Mouse (Mus musculus) small intestine, adult 2 months (tissue): ENCODE data around the gene Ikzf4. TPM values are rescaled to one million over a fixed set of nuclear protein-coding genes. Genes with fewer than 3 reads are reported as not detected.

Source experiments
- H3K27ac ChIP-seq: fragments of 200-500 bp; 2 replicates; pipeline ENCODE4 v1.5.1; 2012; ENCODE audit warnings: low read depth, low read length, control low read depth, inconsistent platforms; ENCODE audit not compliant: insufficient read depth
- H3K27me3 ChIP-seq: fragments of 200-500 bp; 2 replicates; pipeline ENCODE4 v1.6.1; 2012; ENCODE audit warnings: mild to moderate bottlenecking, moderate library complexity, low read length, inconsistent platforms; ENCODE audit not compliant: control insufficient read depth, insufficient read depth
- H3K36me3 ChIP-seq: fragments of 200-500 bp; 2 replicates; pipeline ENCODE4 v1.6.1; 2012; ENCODE audit warnings: mild to moderate bottlenecking, low read length, control low read depth, inconsistent platforms; ENCODE audit not compliant: control insufficient read depth, insufficient read depth
- H3K4me1 ChIP-seq: fragments of 200-500 bp; 2 replicates; pipeline ENCODE4 v1.6.1; 2012; ENCODE audit warnings: low read length, inconsistent platforms, mixed read lengths; ENCODE audit not compliant: control insufficient read depth, insufficient read depth, insufficient read length
- H3K4me3 ChIP-seq: fragments of 200-500 bp; 2 replicates; pipeline ENCODE4 v1.5.1; 2012; ENCODE audit warnings: low read depth, mild to moderate bottlenecking, control low read depth, inconsistent platforms, low read length, moderate library complexity
- CTCF ChIP-seq: fragments of 200-500 bp; IDR thresholded peaks from 2 replicates; pipeline ENCODE4 v1.5.1; 2012; ENCODE audit warnings: low read depth, mild to moderate bottlenecking, control low read depth, inconsistent platforms, low read length, moderate library complexity, mixed read lengths; ENCODE audit not compliant: insufficient replicate concordance, insufficient read length; ENCODE audit errors: extremely low read depth
- POLR2A ChIP-seq: fragments of 200-500 bp; IDR thresholded peaks from 2 replicates; pipeline ENCODE4 v1.6.1; 2012; ENCODE audit warnings: low read depth, mild to moderate bottlenecking, control low read depth, inconsistent platforms, low read length, moderate library complexity
- WGBS: fragments of 180-500 bp; shearing (Covaris S2); methylation state at CpG from one replicate; pipeline ENCODE4 v1.1.7; 2018; 5-methylcytosine and 5-hydroxymethylcytosine counted together
- polyA plus RNA-seq: library from polyadenylated mRNA; depleted of rRNA; stranded (reverse); fragments of >200 nt; gene quantifications from 2 replicates; pipeline ENCODE4 v1.2.3, GENCODE M21; 2012

The Ikzf4 gene
- polyA plus RNA-seq, 1 experiment, result 0.95 TPM

GRCm38 (mm10) chr10:128612433-128613153, 33.2 kb downstream of the Ikzf4 start:
- no peaks in the 10 kb centered on the region for H3K36me3 ChIP-seq
- 10% methylated on average over 16 of the region's 16 CpGs for WGBS
- H3K27ac ChIP-seq, result no peak overlapping the region
- no peaks in the 10 kb centered on the region for H3K27me3 ChIP-seq
- H3K4me1 ChIP-seq, result peaks cover 4% of the 10 kb centered on the region; the same call in 1 of the 2 replicates
- TF ChIP-seq CTCF, result peak; percentile 57; the same call in 1 of the 2 replicates
- TF ChIP-seq POLR2A, result no peak
- peak overlapping the region; percentile 35 for H3K4me3 ChIP-seq

GRCm38 (mm10) chr10:128606483-128606882, 39.3 kb downstream of the Ikzf4 start:
- no peak overlapping the region for H3K4me3 ChIP-seq
- H3K27ac ChIP-seq, result no peak overlapping the region
- WGBS, result 51% methylated on average over 2 of the region's 2 CpGs
- TF ChIP-seq POLR2A (no peak), CTCF (no peak)
- H3K36me3 ChIP-seq, result no peaks in the 10 kb centered on the region
- peaks cover 13% of the 10 kb centered on the region; the same call in 1 of the 2 replicates for H3K4me1 ChIP-seq
- H3K27me3 ChIP-seq, result no peaks in the 10 kb centered on the region

- H3K4me3 ChIP-seq, result no peak overlapping the region
- peaks cover 30% of the 10 kb centered on the region; the same call in 1 of the 2 replicates for H3K4me1 ChIP-seq
- WGBS, result 37% methylated on average over 4 of the region's 4 CpGs
- H3K27me3 ChIP-seq, result no peaks in the 10 kb centered on the region
- H3K27ac ChIP-seq, result peak overlapping the region; percentile 70
- TF ChIP-seq POLR2A (no peak), CTCF (no peak)
- no peaks in the 10 kb centered on the region for H3K36me3 ChIP-seq
Observed at GRCm38 (mm10) chr10:128602470-128603128, 43.2 kb downstream of the Ikzf4 start.

GRCm38 (mm10) chr10:128601499-128601898, 44.3 kb downstream of the Ikzf4 start:
- TF ChIP-seq POLR2A (no peak), CTCF (no peak)
- no peak overlapping the region for H3K4me3 ChIP-seq
- peak overlapping the region; percentile 88 for H3K27ac ChIP-seq
- H3K27me3 ChIP-seq, result no peaks in the 10 kb centered on the region
- 88% methylated on average over 1 of the region's 1 CpGs for WGBS
- H3K4me1 ChIP-seq, result peaks cover 31% of the 10 kb centered on the region; the same call in 1 of the 2 replicates
- H3K36me3 ChIP-seq, result no peaks in the 10 kb centered on the region

- WGBS, result 11% methylated on average over 2 of the region's 2 CpGs
- TF ChIP-seq CTCF, result no peak
- TF ChIP-seq POLR2A, result no peak
Observed at GRCm38 (mm10) chr10:128598476-128598875, 47.3 kb downstream of the Ikzf4 start.

GRCm38 (mm10) chr10:128592797-128593196, 53.0 kb downstream of the Ikzf4 start:
- Histone ChIP-seq H3K27me3 (no peaks in the 10 kb centered on the region), H3K4me3 (no peak overlapping the region), H3K4me1 (peaks cover 3% of the 10 kb centered on the region; the same call in 1 of the 2 replicates), H3K36me3 (no peaks in the 10 kb centered on the region), H3K27ac (no peak overlapping the region)
- no peak for TF ChIP-seq CTCF
- TF ChIP-seq POLR2A, result no peak
- 56% methylated on average over 5 of the region's 5 CpGs for WGBS

More at GRCm38 (mm10) chr10:128598476-128598875, 47.3 kb downstream of the Ikzf4 start:
- Histone ChIP-seq H3K27ac (peak overlapping the region; percentile 94), H3K4me1 (peaks cover 25% of the 10 kb centered on the region; the same call in 1 of the 2 replicates), H3K4me3 (no peak overlapping the region), H3K27me3 (no peaks in the 10 kb centered on the region), H3K36me3 (no peaks in the 10 kb centered on the region)

- Histone ChIP-seq H3K27me3 (no peaks in the 10 kb centered on the region), H3K4me3 (no peak overlapping the region), H3K27ac (no peak overlapping the region), H3K4me1 (peaks cover 2% of the 10 kb centered on the region; the same call in 1 of the 2 replicates), H3K36me3 (0 out of 2 replicates have a peak, but pooled peaks cover 2% of the 10 kb centered on the region)
- WGBS, result 80% methylated on average over 6 of the region's 6 CpGs
- TF ChIP-seq CTCF, result no peak
- no peak for TF ChIP-seq POLR2A
Observed at GRCm38 (mm10) chr10:128591436-128591835, 54.4 kb downstream of the Ikzf4 start.
